Mouse (Mus musculus): Measurements from ENCODE around the gene Uspl1. TPM values are rescaled to one million over a fixed set of nuclear protein-coding genes. Genes with fewer than 3 reads are reported as not detected.

Uspl1 gene
- polyA plus RNA-seq, 2 experiments, result 8.9 to 18.6 TPM

- no peak for TF ChIP-seq CTCF (IDR thresholded peaks at IDR 0.05; ENCODE audit: low read depth)
- TF ChIP-seq EP300 (IDR thresholded peaks at IDR 0.05; ENCODE audit: low read depth), result no peak
- ATAC-seq (ENCODE audit: insufficient read depth) (no peak), DNase-seq (ENCODE audit: low read depth in 3 of 3, low spot score in 3 of 3) (no peak)
- H3K9me3 ChIP-seq (ENCODE audit: control insufficient read depth, low read length), result no peaks in the 10 kb centered on the region
- 0 out of 4 replicates have a peak, but pooled peaks cover 0 to 2% of the 10 kb centered on the region in 2 experiments for H3K4me1 ChIP-seq (replicated peaks; ENCODE audit: control insufficient read depth in 2 of 2, insufficient read depth in 2 of 2, low read length in 1 of 2)
- no peak overlapping the region for H3K4me2 ChIP-seq (ENCODE audit: low read depth)
- peaks cover 69% of the 10 kb centered on the region for H3K36me3 ChIP-seq (replicated peaks; ENCODE audit: control insufficient read depth, insufficient read depth, low read depth)
- H3K4me3 ChIP-seq (ENCODE audit: insufficient read depth in 1 of 2, low read depth in 2 of 2, low read length in 2 of 2), result no peak overlapping the region
- H3K27ac ChIP-seq, result no peak overlapping the region
- no peak overlapping the region for H3K9ac ChIP-seq (replicated peaks)
- no peaks in the 10 kb centered on the region for H3K27me3 ChIP-seq (ENCODE audit: control insufficient read depth, insufficient read depth, low read length)
- 80% methylated on average over 8 of the region's 8 CpGs for WGBS (ENCODE audit: insufficient replicate concordance)
These were observed 21.1 kb downstream of the Uspl1 start for GRCm38 (mm10) chr5:149205265-149205664.

GRCm38 (mm10) chr5:149206286-149206685 is 22.1 kb downstream of the Uspl1 start:
- no peak overlapping the region for H3K4me3 ChIP-seq (ENCODE audit: insufficient read depth in 1 of 2, low read depth in 2 of 2, low read length in 2 of 2)
- DNase-seq (ENCODE audit: low read depth in 3 of 3, low spot score in 3 of 3) (no peak), ATAC-seq (ENCODE audit: insufficient read depth) (no peak)
- H3K27me3 ChIP-seq (ENCODE audit: control insufficient read depth, insufficient read depth, low read length), result no peaks in the 10 kb centered on the region
- no peak overlapping the region for H3K9ac ChIP-seq (replicated peaks)
- peaks cover 69% of the 10 kb centered on the region for H3K36me3 ChIP-seq (replicated peaks; ENCODE audit: control insufficient read depth, insufficient read depth, low read depth)
- H3K4me2 ChIP-seq (ENCODE audit: low read depth), result no peak overlapping the region
- no peak overlapping the region for H3K27ac ChIP-seq
- 89% methylated on average over 5 of the region's 5 CpGs for WGBS (ENCODE audit: insufficient replicate concordance)
- TF ChIP-seq CTCF (IDR thresholded peaks at IDR 0.05; ENCODE audit: low read depth), result no peak
- TF ChIP-seq EP300 (IDR thresholded peaks at IDR 0.05; ENCODE audit: low read depth), result no peak
- 0 out of 4 replicates have a peak, but pooled peaks cover 0 to 2% of the 10 kb centered on the region in 2 experiments for H3K4me1 ChIP-seq (replicated peaks; ENCODE audit: control insufficient read depth in 2 of 2, insufficient read depth in 2 of 2, low read length in 1 of 2)
- H3K9me3 ChIP-seq (ENCODE audit: control insufficient read depth, low read length), result no peaks in the 10 kb centered on the region

GRCm38 (mm10) chr5:149207661-149208060 is 23.5 kb downstream of the Uspl1 start:
- ATAC-seq (ENCODE audit: insufficient read depth), result no peak
- 87% methylated on average over 6 of the region's 6 CpGs for WGBS (ENCODE audit: insufficient replicate concordance)

GRCm38 (mm10) chr5:149208776-149209175 is 24.6 kb downstream of the Uspl1 start:
- ATAC-seq (ENCODE audit: insufficient read depth) (no peak), DNase-seq (ENCODE audit: low read depth in 3 of 3, low spot score in 3 of 3) (no peak)
- Histone ChIP-seq H3K4me1 (replicated peaks; ENCODE audit: control insufficient read depth in 2 of 2, insufficient read depth in 2 of 2, low read length in 1 of 2) (no peaks in the 10 kb centered on the region), H3K9ac (replicated peaks) (no peak overlapping the region), H3K36me3 (replicated peaks; ENCODE audit: control insufficient read depth, insufficient read depth, low read depth) (peaks cover 59% of the 10 kb centered on the region), H3K27me3 (ENCODE audit: control insufficient read depth, insufficient read depth, low read length) (no peaks in the 10 kb centered on the region), H3K4me2 (ENCODE audit: low read depth) (no peak overlapping the region), H3K4me3 (ENCODE audit: insufficient read depth in 1 of 2, low read depth in 2 of 2, low read length in 2 of 2) (no peak overlapping the region), H3K9me3 (ENCODE audit: control insufficient read depth, low read length) (no peaks in the 10 kb centered on the region), H3K27ac (no peak overlapping the region)
- TF ChIP-seq EP300 (IDR thresholded peaks at IDR 0.05; ENCODE audit: low read depth) (no peak), CTCF (IDR thresholded peaks at IDR 0.05; ENCODE audit: low read depth) (no peak)
- 78% methylated on average over 7 of the region's 7 CpGs for WGBS (ENCODE audit: insufficient replicate concordance)

More at GRCm38 (mm10) chr5:149207661-149208060, 23.5 kb downstream of the Uspl1 start:
- Histone ChIP-seq H3K4me3 (ENCODE audit: insufficient read depth in 1 of 2, low read depth in 2 of 2, low read length in 2 of 2) (no peak overlapping the region), H3K27ac (no peak overlapping the region), H3K36me3 (replicated peaks; ENCODE audit: control insufficient read depth, insufficient read depth, low read depth) (peaks cover 58% of the 10 kb centered on the region), H3K27me3 (ENCODE audit: control insufficient read depth, insufficient read depth, low read length) (no peaks in the 10 kb centered on the region), H3K9ac (replicated peaks) (no peak overlapping the region), H3K4me1 (replicated peaks; ENCODE audit: control insufficient read depth in 2 of 2, insufficient read depth in 2 of 2, low read length in 1 of 2) (0 out of 4 replicates have a peak, but pooled peaks cover 0 to 2% of the 10 kb centered on the region in 2 experiments), H3K4me2 (ENCODE audit: low read depth) (no peak overlapping the region), H3K9me3 (ENCODE audit: control insufficient read depth, low read length) (no peaks in the 10 kb centered on the region)
- DNase-seq (ENCODE audit: low read depth in 3 of 3, low spot score in 3 of 3), result no peak
- TF ChIP-seq EP300 (IDR thresholded peaks at IDR 0.05; ENCODE audit: low read depth) (no peak), CTCF (IDR thresholded peaks at IDR 0.05; ENCODE audit: low read depth) (no peak)

- 81% methylated on average over 8 of the region's 8 CpGs for WGBS (ENCODE audit: insufficient replicate concordance)
- ATAC-seq (ENCODE audit: insufficient read depth), result no peak
These were observed 25.2 kb downstream of the Uspl1 start for GRCm38 (mm10) chr5:149209328-149209727.

More at GRCm38 (mm10) chr5:149209328-149209727, 25.2 kb downstream of the Uspl1 start:
- DNase-seq (ENCODE audit: low read depth in 3 of 3, low spot score in 3 of 3), result no peak
- H3K4me1 ChIP-seq (replicated peaks; ENCODE audit: control insufficient read depth in 2 of 2, insufficient read depth in 2 of 2, low read length in 1 of 2), result no peaks in the 10 kb centered on the region
- H3K27ac ChIP-seq, result no peak overlapping the region
- no peak overlapping the region for H3K4me2 ChIP-seq (ENCODE audit: low read depth)
- no peak overlapping the region for H3K9ac ChIP-seq (replicated peaks)
- TF ChIP-seq EP300 (IDR thresholded peaks at IDR 0.05; ENCODE audit: low read depth) (no peak), CTCF (IDR thresholded peaks at IDR 0.05; ENCODE audit: low read depth) (no peak)
- peaks cover 59% of the 10 kb centered on the region for H3K36me3 ChIP-seq (replicated peaks; ENCODE audit: control insufficient read depth, insufficient read depth, low read depth)
- H3K4me3 ChIP-seq (ENCODE audit: insufficient read depth in 1 of 2, low read depth in 2 of 2, low read length in 2 of 2), result no peak overlapping the region
- H3K9me3 ChIP-seq (ENCODE audit: control insufficient read depth, low read length), result no peaks in the 10 kb centered on the region
- H3K27me3 ChIP-seq (ENCODE audit: control insufficient read depth, insufficient read depth, low read length), result no peaks in the 10 kb centered on the region

All from liver, embryonic 14.5 days (tissue).